Mouse (Mus musculus): ENCODE results near the gene Faf2. TPM values are rescaled to one million over a fixed set of nuclear protein-coding genes. Genes with fewer than 3 reads are reported as not detected.

Gene Faf2
- 54.7 TPM for total RNA-seq (2023)

DNA sequence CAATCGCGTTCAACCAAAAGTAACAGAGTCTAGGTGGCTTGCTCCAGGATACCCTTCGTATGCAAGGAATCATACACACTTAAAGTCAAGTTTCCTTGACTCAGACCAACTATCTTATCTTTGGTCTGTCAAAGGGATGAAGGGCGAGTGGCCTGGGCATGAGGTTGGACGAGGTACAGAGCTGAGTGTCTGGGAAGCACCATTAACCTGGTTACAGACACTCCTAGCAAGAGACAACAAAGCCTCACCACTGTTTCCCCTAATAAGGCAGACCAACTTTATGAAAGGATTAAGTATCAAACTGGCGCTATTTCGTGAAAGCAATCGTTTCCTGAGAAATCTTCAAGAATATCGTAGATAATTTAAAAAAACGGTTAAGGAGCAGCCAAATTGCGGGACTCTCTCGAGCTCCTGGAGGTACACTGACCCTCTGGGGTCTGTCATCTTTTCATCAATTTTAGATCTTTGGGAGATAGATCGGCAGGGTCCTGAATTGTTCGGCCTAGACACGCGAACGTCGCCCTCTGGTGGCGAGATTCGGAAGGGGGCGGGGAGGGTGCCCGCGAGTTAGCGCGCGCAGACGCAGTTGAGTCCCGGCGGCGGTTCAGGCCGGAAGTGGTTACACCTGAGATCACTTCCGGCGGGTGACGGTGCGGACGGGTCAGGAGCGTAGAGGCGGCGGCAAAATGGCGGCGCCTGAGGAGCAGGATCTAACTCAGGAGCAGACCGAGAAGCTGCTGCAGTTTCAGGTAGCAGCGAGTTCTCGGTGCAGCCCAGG, at the start of gene Faf2:
Gene Faf2, plus strand, starts transcription at position 630 of the 778 bp plus-strand sequence.

DNA sequence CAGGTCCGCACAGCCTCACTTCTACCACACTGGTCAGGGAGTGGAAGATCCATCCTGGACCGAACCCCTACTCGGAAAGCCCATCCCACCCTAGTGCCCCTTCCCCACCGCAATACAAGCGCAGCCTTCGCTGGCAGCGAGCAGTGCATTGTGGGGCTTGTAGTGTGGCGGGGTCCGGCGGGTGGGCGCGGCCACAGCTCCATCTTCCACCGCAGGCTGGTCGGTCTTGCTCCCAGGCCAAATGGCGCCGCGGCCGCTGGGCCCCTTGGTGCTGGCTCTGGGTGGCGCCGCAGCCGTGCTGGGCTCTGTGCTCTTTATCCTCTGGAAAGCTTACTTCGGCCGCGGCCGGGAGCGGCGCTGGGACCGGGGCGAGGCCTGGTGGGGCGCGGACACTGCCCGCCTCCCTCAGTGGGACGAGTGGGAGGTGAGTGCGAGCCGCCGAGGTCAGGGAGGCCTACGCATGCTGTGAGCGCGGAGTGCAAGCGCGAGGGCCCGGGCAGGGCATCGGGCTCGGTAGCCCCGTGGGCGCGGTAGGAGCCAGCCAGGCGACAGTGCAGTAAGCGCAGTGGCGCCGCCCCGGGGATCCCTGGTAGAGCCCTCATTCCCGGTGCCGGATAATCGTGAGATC, 46.6 kb upstream of the Faf2 start, which contains the start of gene Arl10:
Gene Arl10, plus strand, starts transcription at position 162 of the 628 bp plus-strand sequence.

DNA sequence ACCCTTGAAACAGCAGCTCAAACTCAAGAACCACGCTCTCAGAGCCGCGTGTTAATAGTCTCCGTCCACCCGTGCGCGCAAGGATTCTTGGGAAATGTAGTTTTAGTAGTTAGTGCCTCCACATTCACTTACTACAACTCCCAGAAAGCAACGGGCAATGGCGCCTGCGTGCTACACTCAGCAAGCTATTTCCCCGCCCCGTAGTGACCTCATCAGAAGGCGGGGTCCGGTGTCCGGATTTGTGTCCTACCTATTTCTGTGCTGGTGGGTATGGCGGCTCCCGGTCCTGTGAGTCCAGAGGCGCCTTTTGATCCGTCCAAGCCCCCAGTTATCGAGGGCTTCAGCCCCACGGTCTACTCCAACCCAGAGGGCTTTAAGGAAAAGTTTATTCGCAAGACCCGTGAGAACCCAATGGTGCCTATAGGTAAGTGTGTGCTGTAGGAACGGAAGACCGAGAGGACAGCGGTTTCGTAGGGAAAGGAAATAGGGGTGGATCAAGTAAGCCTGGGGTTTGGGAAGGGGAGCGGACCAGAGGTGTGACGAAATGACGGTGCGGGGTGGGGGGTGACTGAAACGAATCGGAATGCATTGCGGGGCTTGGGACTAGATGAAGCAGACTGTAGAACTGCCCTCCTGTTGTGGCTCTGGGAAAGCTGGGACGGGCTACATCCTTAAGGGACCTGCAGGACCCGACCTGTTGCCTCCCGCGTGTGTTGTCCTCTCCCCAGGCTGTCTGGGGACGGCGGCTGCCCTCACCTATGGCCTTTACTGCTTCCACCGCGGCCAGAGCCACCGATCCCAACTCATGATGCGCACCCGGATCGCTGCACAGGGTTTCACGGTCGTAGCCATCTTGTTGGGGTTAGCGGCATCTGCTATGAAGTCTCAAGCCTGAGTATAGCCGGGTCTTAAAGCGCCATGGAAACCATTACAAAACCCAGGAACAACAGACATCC, 31.3 kb upstream of the Faf2 start, which contains the start of the genes Nop16 and Higd2a:
Gene Nop16, minus strand, starts transcription at position 95 of the 956 bp plus-strand sequence.
Gene Higd2a, plus strand, starts transcription at position 212 of the 956 bp plus-strand sequence.

DNA sequence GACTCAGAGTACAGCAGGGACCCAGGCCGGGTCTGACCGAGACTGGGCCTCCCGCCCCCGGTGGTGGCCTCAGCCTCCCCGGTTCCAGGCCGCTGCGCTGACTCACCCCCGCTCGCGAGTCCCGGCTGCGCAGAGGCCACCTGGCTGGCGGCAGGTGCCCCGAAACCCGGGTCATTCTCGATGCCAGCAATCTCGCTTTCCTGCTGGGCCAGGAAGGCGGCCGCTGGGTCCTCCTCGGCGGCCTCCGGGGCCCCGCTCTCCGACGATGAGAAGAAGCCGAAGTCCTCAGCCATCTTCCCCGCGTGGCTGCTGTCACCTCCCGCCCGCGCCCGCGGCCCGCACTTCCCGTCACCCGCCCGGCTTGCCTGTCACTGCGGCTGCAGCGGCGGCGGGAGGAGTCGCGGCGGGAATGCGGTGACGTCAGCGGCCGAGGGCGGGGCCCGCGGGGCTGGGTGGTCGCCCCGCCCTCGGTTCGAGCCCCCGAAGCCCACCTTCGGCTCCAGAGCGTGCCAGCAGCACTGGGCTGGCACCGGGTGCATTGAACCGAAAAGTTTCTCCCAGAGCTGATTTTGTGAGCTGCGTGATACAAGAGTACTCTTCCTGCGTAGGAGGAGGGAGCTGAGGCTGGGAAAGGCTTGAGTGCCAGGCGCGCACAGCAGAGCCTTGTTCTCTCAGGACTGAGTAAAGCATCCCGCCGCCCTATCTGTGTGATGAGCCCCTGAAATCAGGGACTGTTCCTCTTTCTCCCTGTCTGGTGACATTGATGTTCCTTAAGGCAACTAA, 10.4 kb upstream of the Faf2 start, which contains the start of gene Cltb:
Gene Cltb, minus strand, starts transcription at position 373 of the 783 bp plus-strand sequence.

DNA sequence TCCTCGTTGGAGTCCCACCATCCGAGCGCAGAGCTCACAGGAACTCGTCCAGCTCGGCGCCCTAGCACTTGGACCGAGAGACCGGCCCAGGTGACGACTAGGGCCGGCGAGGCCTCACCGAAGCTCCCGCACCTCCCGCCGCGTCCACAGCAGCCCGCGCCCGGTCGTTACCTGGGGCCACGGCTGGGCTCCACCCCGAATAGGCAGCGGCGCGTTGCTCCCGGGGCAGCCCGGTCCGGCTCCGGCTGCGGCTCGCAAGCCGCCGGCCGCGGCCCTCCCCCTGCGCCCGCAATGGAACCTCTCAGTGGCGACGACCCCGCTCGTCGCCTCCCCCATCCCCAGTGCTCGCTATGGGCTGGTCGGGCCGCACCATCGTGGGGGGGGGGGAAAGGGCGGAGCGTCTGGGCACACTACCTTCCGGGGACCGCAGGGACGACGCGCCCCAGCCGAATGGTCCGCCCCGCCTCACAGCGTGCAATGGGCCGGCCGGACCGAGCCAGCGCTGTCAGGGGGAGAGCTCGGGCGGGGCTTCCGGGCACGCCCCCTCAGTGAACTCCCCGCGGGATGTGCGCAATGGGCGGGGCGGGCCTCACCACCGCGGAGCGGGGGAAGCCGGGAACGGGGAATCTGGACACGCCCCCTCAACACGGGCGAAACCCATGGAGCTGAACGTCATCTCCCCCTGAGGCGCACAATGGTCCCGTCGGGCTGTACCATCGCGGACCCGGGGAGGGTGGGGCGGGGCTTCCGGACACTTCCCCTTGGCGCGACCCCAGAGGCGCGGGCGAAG, 72.2 kb downstream of the Faf2 start, which contains the start of gene Rnf44:
Gene Rnf44, minus strand, starts transcription at position 350 of the 790 bp plus-strand sequence.

DNA sequence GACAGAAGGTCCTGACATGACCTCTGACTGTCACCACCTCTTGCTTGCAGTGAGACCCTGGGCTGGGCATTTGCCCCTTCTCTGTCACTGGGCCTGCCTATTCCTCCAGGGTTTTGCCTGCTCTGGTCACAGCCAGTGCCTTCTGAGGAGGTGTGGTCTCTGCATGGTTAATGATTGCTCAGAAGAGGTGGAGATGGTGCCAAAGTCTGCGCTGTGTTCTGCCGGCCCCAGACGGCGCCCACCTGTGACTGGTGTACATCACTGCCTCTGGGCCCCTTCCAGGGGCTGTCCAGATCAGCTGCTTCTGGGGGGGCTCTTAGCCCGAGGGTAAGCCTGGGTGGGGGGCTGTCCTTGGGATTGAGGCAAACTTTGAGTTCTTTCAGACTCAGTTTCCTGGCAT, 79.7 kb downstream of the Faf2 start, which contains the start of gene Cdhr2:
Gene Cdhr2, plus strand, starts transcription at position 219 of the 400 bp plus-strand sequence.

Other genes with a start within 250 kb of the Faf2 start
- 28.2 TPM for gene Thoc3, start 152.9 kb upstream of the Faf2 start, total RNA-seq (2023)
- gene Simc1, start 118.0 kb upstream of the Faf2 start, total RNA-seq (2023), result 45.0 TPM
- 31.2 TPM for gene 4833439L19Rik, start 56.3 kb upstream of the Faf2 start, total RNA-seq (2023)
- gene Arl10, start 46.8 kb upstream of the Faf2 start, total RNA-seq (2023), result 3.0 TPM
- 11.6 TPM for gene Nop16, start 31.7 kb upstream of the Faf2 start, total RNA-seq (2023)
- gene Higd2a, start 31.6 kb upstream of the Faf2 start, total RNA-seq (2023), result 78.3 TPM
- 40.4 TPM for gene Cltb, start 10.4 kb upstream of the Faf2 start, total RNA-seq (2023)
- 228 TPM for gene Rnf44, start 72.1 kb downstream of the Faf2 start, total RNA-seq (2023)
- not detected for gene Cdhr2, start 79.7 kb downstream of the Faf2 start, total RNA-seq (2023)
- not detected for gene Gprin1, start 128.1 kb downstream of the Faf2 start, total RNA-seq (2023)
- not detected for gene Sncb, start 144.8 kb downstream of the Faf2 start, total RNA-seq (2023)
- not detected for gene Eif4e1b, start 162.2 kb downstream of the Faf2 start, total RNA-seq (2023)
- 1.5 TPM for gene Tspan17, start 167.6 kb downstream of the Faf2 start, total RNA-seq (2023)